Mouse (Mus musculus): ENCODE data around the gene Plekhm1. TPM values are rescaled to one million over a fixed set of nuclear protein-coding genes. Genes with fewer than 3 reads are reported as not detected.

Plekhm1 gene
- polyA plus RNA-seq, 1 experiment from 2014 or later, result 11.6 TPM

DNA sequence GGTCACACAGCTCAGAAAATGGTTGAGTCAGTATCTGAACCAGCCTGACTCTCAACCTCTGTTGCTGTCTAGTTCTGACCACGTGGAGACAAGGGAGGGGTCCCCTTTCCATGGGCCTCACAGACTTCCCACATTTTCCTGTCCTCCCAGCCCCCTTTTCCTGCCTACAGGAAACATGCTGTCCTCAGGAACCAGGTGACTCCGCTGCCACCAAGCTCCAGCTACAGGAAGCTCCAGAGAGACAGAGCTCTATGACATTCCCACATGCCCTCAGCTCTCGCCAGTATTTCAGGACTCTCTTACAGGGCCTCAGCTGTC, 41.3 kb downstream of the Plekhm1 start:
- Histone ChIP-seq H3K9ac (replicated peaks; ENCODE audit: low read length) (no peak overlapping the region), H3K27me3 (ENCODE audit: control insufficient read depth, insufficient read depth, low read length) (no peaks in the 10 kb centered on the region), H3K4me3 (replicated peaks; ENCODE audit: low read depth, low read length) (no peak overlapping the region), H3K9me3 (ENCODE audit: control insufficient read depth, low read length) (no peaks in the 10 kb centered on the region), H3K27ac (replicated peaks; ENCODE audit: low read depth, low read length) (no peak overlapping the region), H3K4me1 (ENCODE audit: control insufficient read depth, insufficient read depth, low read length) (no peaks in the 10 kb centered on the region), H3K4me2 (ENCODE audit: low read length) (no peak overlapping the region), H3K36me3 (ENCODE audit: control insufficient read depth, insufficient read depth, low read length) (peaks cover 72% of the 10 kb centered on the region)
- 91% methylated on average over 3 of the region's 3 CpGs for WGBS
- DNase-seq (no peak), ATAC-seq (ENCODE audit: low FRiP score, low TSS enrichment) (no peak)

- Histone ChIP-seq H3K9me3 (ENCODE audit: control insufficient read depth, low read length) (no peaks in the 10 kb centered on the region), H3K4me1 (ENCODE audit: control insufficient read depth, insufficient read depth, low read length) (no peaks in the 10 kb centered on the region), H3K27ac (replicated peaks; ENCODE audit: low read depth, low read length) (no peak overlapping the region), H3K36me3 (ENCODE audit: control insufficient read depth, insufficient read depth, low read length) (peaks cover 67% of the 10 kb centered on the region), H3K4me2 (ENCODE audit: low read length) (no peak overlapping the region), H3K27me3 (ENCODE audit: control insufficient read depth, insufficient read depth, low read length) (peaks cover under 1% of the 10 kb centered on the region; the same call in 1 of the 2 replicates), H3K9ac (replicated peaks; ENCODE audit: low read length) (no peak overlapping the region), H3K4me3 (replicated peaks; ENCODE audit: low read depth, low read length) (no peak overlapping the region)
- DNase-seq, result no peak
- WGBS, result 95% methylated on average over 9 of the region's 9 CpGs
- ATAC-seq (ENCODE audit: low FRiP score, low TSS enrichment), result no peak
Observed at GRCm38 (mm10) chr11:103370397-103371221, 41.9 kb downstream of the Plekhm1 start.

DNA sequence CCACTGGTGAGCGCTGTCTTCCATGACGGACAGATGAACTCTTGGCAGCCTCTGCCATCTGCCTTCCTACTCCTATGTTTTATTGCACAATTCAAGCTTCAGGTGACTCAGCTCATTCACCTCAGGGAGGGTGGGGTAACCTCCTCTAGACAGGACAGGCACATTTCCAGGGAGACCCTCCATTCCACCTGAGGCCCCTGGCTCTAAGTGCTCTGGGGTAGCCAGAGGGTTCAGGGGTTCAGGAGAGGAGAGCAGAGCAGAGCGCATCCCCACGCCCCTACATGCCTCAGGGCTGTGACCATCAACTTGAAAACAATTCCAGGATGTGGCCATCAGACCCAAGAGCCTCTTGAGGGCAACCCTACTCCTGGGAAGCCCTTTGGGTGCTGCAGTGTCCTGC, 47.0 kb downstream of the Plekhm1 start:
- H3K27ac ChIP-seq (replicated peaks; ENCODE audit: low read depth, low read length), result no peak overlapping the region
- ATAC-seq (ENCODE audit: low FRiP score, low TSS enrichment) (no peak), DNase-seq (no peak)
- H3K4me1 ChIP-seq (ENCODE audit: control insufficient read depth, insufficient read depth, low read length), result peaks cover 8% of the 10 kb centered on the region
- H3K4me3 ChIP-seq (replicated peaks; ENCODE audit: low read depth, low read length), result no peak overlapping the region
- H3K9me3 ChIP-seq (ENCODE audit: control insufficient read depth, low read length), result no peaks in the 10 kb centered on the region
- no peak overlapping the region for H3K9ac ChIP-seq (replicated peaks; ENCODE audit: low read length)
- H3K36me3 ChIP-seq (ENCODE audit: control insufficient read depth, insufficient read depth, low read length), result peaks cover 24% of the 10 kb centered on the region
- no peak overlapping the region for H3K4me2 ChIP-seq (ENCODE audit: low read length)
- peaks cover 44% of the 10 kb centered on the region for H3K27me3 ChIP-seq (ENCODE audit: control insufficient read depth, insufficient read depth, low read length)
- 93% methylated on average over 4 of the region's 4 CpGs for WGBS

DNA sequence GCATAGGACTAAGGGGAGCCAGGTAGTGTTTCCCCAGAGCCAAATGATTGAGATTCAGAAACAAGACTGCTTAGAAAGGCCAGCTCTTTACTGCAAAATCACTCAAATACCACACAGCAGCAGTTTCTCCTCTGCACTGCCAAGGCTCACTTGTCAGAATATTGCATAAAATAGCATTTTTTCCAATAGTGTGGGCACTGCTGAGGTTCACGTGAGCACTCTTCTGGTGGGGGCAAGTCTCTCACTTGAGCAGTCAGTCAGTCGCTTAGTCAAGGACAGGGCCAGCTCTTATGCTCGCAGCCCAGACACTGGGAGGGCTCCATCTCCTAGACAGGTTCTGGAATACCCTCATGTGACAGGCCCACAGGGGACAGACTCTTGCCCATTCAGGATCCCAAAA, 47.5 kb downstream of the Plekhm1 start:
- peaks cover 19% of the 10 kb centered on the region for H3K36me3 ChIP-seq (ENCODE audit: control insufficient read depth, insufficient read depth, low read length)
- H3K9me3 ChIP-seq (ENCODE audit: control insufficient read depth, low read length), result no peaks in the 10 kb centered on the region
- peaks cover 8% of the 10 kb centered on the region for H3K4me1 ChIP-seq (ENCODE audit: control insufficient read depth, insufficient read depth, low read length)
- no peak overlapping the region for H3K9ac ChIP-seq (replicated peaks; ENCODE audit: low read length)
- H3K4me2 ChIP-seq (ENCODE audit: low read length), result no peak overlapping the region
- no peak overlapping the region for H3K4me3 ChIP-seq (replicated peaks; ENCODE audit: low read depth, low read length)
- WGBS, result 81% methylated on average over 3 of the region's 3 CpGs
- ATAC-seq (ENCODE audit: low FRiP score, low TSS enrichment), result no peak
- no peak overlapping the region for H3K27ac ChIP-seq (replicated peaks; ENCODE audit: low read depth, low read length)
- no peak for DNase-seq
- H3K27me3 ChIP-seq (ENCODE audit: control insufficient read depth, insufficient read depth, low read length), result peaks cover 48% of the 10 kb centered on the region

DNA sequence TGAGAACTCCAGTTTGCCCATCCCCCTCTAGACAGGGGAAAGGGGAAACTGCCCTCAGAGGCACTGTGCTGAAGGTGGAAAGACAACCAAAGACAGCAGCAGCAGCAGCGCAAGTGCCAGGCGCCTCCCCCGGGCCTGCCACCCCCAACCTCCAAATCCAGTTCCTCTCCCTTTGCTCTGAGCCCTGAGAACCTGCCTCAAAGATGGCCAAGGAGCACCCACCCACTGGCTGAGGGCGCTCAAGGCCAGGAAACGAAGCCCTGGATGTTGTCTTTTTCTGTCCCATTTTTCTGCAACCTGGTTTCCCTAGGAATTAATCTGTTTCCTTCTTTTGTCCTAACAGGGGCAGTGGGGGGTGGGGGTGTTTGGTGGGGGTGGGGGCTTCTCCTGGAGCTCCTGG, 48.2 kb downstream of the Plekhm1 start:
- Histone ChIP-seq H3K9me3 (ENCODE audit: control insufficient read depth, low read length) (no peaks in the 10 kb centered on the region), H3K4me1 (ENCODE audit: control insufficient read depth, insufficient read depth, low read length) (peaks cover 8% of the 10 kb centered on the region), H3K9ac (replicated peaks; ENCODE audit: low read length) (no peak overlapping the region), H3K4me3 (replicated peaks; ENCODE audit: low read depth, low read length) (no peak overlapping the region), H3K36me3 (ENCODE audit: control insufficient read depth, insufficient read depth, low read length) (peaks cover 12% of the 10 kb centered on the region), H3K4me2 (ENCODE audit: low read length) (no peak overlapping the region), H3K27me3 (ENCODE audit: control insufficient read depth, insufficient read depth, low read length) (peaks cover 53% of the 10 kb centered on the region), H3K27ac (replicated peaks; ENCODE audit: low read depth, low read length) (no peak overlapping the region)
- no peak for ATAC-seq (ENCODE audit: low FRiP score, low TSS enrichment)
- no peak for DNase-seq
- whole genome bisulfite sequencing, result 49% methylated on average over 5 of the region's 5 CpGs

DNA sequence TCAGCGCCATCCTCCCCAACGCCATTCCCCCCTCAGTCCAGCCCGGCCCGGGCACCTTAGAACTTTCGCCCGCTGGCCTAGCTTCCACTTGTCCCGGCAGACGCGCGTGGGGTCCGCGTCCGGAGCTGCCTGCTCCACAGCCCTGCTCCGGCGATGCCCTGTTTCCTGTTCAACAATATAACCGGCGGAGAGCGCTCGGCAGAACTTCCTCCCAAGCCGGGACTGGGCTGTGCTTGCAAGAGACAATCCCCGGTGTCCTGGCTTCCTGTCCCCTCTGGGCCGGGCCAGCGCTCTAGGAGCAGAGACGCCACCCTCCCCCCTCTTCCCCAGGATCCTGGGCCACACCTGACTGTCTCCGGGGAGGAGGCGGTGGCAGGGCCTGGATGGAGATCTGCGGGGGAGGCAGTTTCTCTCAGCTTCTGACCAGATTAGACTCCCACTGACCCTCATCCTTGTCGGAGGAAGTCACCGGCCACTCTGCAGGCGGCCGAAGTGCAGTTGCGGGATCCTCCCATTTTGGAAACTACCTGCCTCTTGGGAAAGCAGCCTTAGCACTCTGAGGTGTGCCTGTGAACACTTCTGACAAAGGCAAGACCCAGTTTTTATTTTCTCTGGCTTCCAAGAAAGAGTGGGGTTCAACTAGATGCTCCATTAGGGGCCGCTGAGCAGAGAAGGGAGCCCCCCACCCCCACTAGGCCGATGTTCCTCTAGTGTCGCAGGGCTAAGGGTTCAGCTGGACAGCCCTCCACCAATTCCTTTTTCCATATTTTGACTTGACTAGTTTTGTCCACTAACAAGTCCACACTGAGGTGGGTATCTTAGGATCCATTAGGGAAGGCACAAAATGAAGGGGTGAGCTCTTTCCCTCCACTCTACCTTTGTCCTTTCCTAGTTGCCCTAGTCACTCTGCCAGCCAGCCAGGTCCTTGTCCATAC, 49.0 kb downstream of the Plekhm1 start, which contains the start of gene Arhgap27:
Arhgap27 (minus strand) TSS at position 479 of the 935 bp plus-strand sequence.
- H3K36me3 ChIP-seq (ENCODE audit: control insufficient read depth, insufficient read depth, low read length), result peaks cover 12% of the 10 kb centered on the region
- H3K4me2 ChIP-seq (ENCODE audit: low read length), result peak within 1 kb of the TSS; percentile 55
- H3K9ac ChIP-seq (replicated peaks; ENCODE audit: low read length), result peak within 1 kb of the TSS; percentile 27; the same call in 1 of the 2 replicates
- no peaks in the 10 kb centered on the region for H3K9me3 ChIP-seq (ENCODE audit: control insufficient read depth, low read length)
- peak; percentile 59 for DNase-seq
- no peak within 1 kb of the TSS for H3K27ac ChIP-seq (replicated peaks; ENCODE audit: low read depth, low read length)
- H3K27me3 ChIP-seq (ENCODE audit: control insufficient read depth, insufficient read depth, low read length), result peaks cover 58% of the 10 kb centered on the region
- no peak for ATAC-seq (ENCODE audit: low FRiP score, low TSS enrichment)
- peaks cover 12% of the 10 kb centered on the region for H3K4me1 ChIP-seq (ENCODE audit: control insufficient read depth, insufficient read depth, low read length)
- peak within 1 kb of the TSS; percentile 30 for H3K4me3 ChIP-seq (replicated peaks; ENCODE audit: low read depth, low read length)
- WGBS, result 3% methylated on average over 35 of the region's 35 CpGs

DNA sequence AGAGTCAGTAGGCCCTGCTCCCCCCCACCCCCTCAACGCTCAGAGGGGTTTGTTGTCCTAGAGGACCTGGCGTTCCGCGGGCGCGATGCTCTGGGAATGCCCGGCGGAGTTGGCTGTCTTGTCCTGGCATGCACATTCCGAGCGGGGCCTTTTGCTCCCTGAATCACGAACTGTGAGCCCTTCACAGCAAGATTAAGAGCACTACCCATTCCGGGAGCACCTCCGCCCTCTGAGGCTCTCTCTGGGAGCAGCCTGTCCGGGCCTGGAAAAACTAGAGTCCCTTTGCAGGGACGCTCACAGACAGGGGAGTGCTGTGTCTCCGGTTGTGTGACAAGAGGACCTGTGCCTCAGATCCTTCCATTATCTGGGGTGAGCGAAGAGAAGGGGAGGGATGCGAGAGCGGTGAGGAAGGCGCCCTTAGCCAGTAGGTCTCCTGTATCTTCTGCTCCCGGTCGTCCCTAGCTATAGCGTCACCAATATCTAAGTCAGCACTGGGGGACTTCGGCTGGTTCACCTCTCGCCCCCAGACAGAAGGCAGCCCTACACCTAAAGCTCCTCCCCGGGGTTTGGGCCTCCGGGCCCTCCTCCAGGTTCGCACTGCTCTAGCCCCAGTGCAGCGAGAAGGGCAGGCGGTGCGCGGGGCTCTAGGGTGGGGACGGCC, 49.8 kb downstream of the Plekhm1 start:
- H3K9me3 ChIP-seq (ENCODE audit: control insufficient read depth, low read length), result no peaks in the 10 kb centered on the region
- H3K4me1 ChIP-seq (ENCODE audit: control insufficient read depth, insufficient read depth, low read length), result peaks cover 12% of the 10 kb centered on the region
- peak overlapping the region; percentile 27; the same call in 1 of the 2 replicates for H3K9ac ChIP-seq (replicated peaks; ENCODE audit: low read length)
- peaks cover 11% of the 10 kb centered on the region for H3K36me3 ChIP-seq (ENCODE audit: control insufficient read depth, insufficient read depth, low read length)
- DNase-seq, result peak; percentile 31
- H3K27me3 ChIP-seq (ENCODE audit: control insufficient read depth, insufficient read depth, low read length), result peaks cover 62% of the 10 kb centered on the region
- peak overlapping the region; percentile 55 for H3K4me2 ChIP-seq (ENCODE audit: low read length)
- H3K27ac ChIP-seq (replicated peaks; ENCODE audit: low read depth, low read length), result no peak overlapping the region
- peak overlapping the region; percentile 30 for H3K4me3 ChIP-seq (replicated peaks; ENCODE audit: low read depth, low read length)
- WGBS, result 1% methylated on average over 33 of the region's 33 CpGs
- no peak for ATAC-seq (ENCODE audit: low FRiP score, low TSS enrichment)

GRCm38 (mm10) chr11:103362054-103362432, 50.4 kb downstream of the Plekhm1 start:
- no peak for ATAC-seq (ENCODE audit: low FRiP score, low TSS enrichment)
- no peak overlapping the region for H3K27ac ChIP-seq (replicated peaks; ENCODE audit: low read depth, low read length)
- peak overlapping the region; percentile 55; the same call in 1 of the 2 replicates for H3K4me2 ChIP-seq (ENCODE audit: low read length)
- H3K9me3 ChIP-seq (ENCODE audit: control insufficient read depth, low read length), result no peaks in the 10 kb centered on the region
- H3K36me3 ChIP-seq (ENCODE audit: control insufficient read depth, insufficient read depth, low read length), result peaks cover 5% of the 10 kb centered on the region
- peaks cover 63% of the 10 kb centered on the region for H3K27me3 ChIP-seq (ENCODE audit: control insufficient read depth, insufficient read depth, low read length)
- WGBS, result 2% methylated on average over 13 of the region's 13 CpGs
- H3K4me1 ChIP-seq (ENCODE audit: control insufficient read depth, insufficient read depth, low read length), result peaks cover 12% of the 10 kb centered on the region
- H3K9ac ChIP-seq (replicated peaks; ENCODE audit: low read length), result no peak overlapping the region
- DNase-seq, result no peak
- H3K4me3 ChIP-seq (replicated peaks; ENCODE audit: low read depth, low read length), result peak overlapping the region; percentile 30; the same call in 1 of the 2 replicates

Data from midbrain, embryonic 14.5 days (tissue).